ENCODE assay signal across 8 mouse cellular contexts in genomic region chr7:80901541-80902274, GRCm38 (mm10). TPM values are rescaled to one million over a fixed set of nuclear protein-coding genes. Genes with fewer than 3 reads are reported as not detected.
DNase-seq lines count a peak whose midpoint lies in the region; ATAC-seq and TF ChIP-seq lines count a peak whose summit lies in the region.

No protein-coding gene starts in this region.

- no peak for ATAC-seq in embryonic facial prominence, embryonic 13.5 days (ENCODE audit: insufficient number of reproducible peaks, insufficient read depth, low FRiP score, low TSS enrichment, low read depth)
- ATAC-seq in hindbrain, postnatal 0 days, result peak; percentile 11; the same call in 1 of the 2 replicates
- peak; percentile 11; the same call in 1 of the 2 replicates for ATAC-seq in midbrain, embryonic 12.5 days (ENCODE audit: low FRiP score, low read depth)

- DNase-seq in liver, adult 2 months (ENCODE audit: extremely low read depth, low read depth, low spot score), result no peak
- DNase-seq in liver, result no peak
- DNase-seq in hindbrain, postnatal 0 days (ENCODE audit: low spot score), result no peak
- no peak for DNase-seq in gastrocnemius, postnatal 10 days
- no peak for DNase-seq in cerebellum, adult 11 months
- no peak for DNase-seq in retina, postnatal 1 day

- peak overlapping the region; percentile 37 for H3K27ac ChIP-seq in liver, adult 2 months (replicated peaks; ENCODE audit: insufficient read depth, low read depth, low read length)
- H3K27ac ChIP-seq in embryonic facial prominence, embryonic 13.5 days, result peak overlapping the region; percentile 78
- peak overlapping the region; percentile 61; the same call in 1 of the 2 replicates for H3K27ac ChIP-seq in hindbrain, postnatal 0 days
- peak overlapping the region; percentile 82 for H3K27ac ChIP-seq in midbrain, embryonic 12.5 days (replicated peaks)

- H3K4me2 ChIP-seq in embryonic facial prominence, embryonic 13.5 days, result peak overlapping the region; percentile 90
- peak overlapping the region; percentile 71 for H3K4me2 ChIP-seq in hindbrain, postnatal 0 days (ENCODE audit: low read depth, low read length)
- H3K4me2 ChIP-seq in midbrain, embryonic 12.5 days (replicated peaks), result peak overlapping the region; percentile 82

- no peak for TF ChIP-seq CTCF in liver, adult 2 months (IDR thresholded peaks at IDR 0.05; ENCODE audit: low read depth, low read length)
- TF ChIP-seq CTCF in hindbrain, postnatal 0 days (IDR thresholded peaks at IDR 0.05; ENCODE audit: low read depth), result no peak

- H3K79me2 ChIP-seq in liver, adult 2 months (ENCODE audit: control insufficient read depth, insufficient read depth, low read length), result no peaks in the 10 kb centered on the region

- H3K9me3 ChIP-seq in embryonic facial prominence, embryonic 13.5 days, result no peaks in the 10 kb centered on the region
- no peaks in the 10 kb centered on the region for H3K9me3 ChIP-seq in hindbrain, postnatal 0 days (ENCODE audit: low read length)
- H3K9me3 ChIP-seq in midbrain, embryonic 12.5 days, result no peaks in the 10 kb centered on the region

- WGBS in liver, adult 2 months, result 23% methylated on average over 15 of the region's 15 CpGs
- WGBS in embryonic facial prominence, embryonic 13.5 days, result 31% methylated on average over 15 of the region's 15 CpGs
- WGBS in hindbrain, postnatal 0 days, result 28% methylated on average over 15 of the region's 15 CpGs
- 33% methylated on average over 15 of the region's 15 CpGs for WGBS in midbrain, embryonic 12.5 days

- H3K36me3 ChIP-seq in liver, adult 2 months (ENCODE audit: control insufficient read depth, insufficient read depth, low read length), result no peaks in the 10 kb centered on the region
- peaks cover 29% of the 10 kb centered on the region for H3K36me3 ChIP-seq in embryonic facial prominence, embryonic 13.5 days
- peaks cover 7% of the 10 kb centered on the region; the same call in 1 of the 2 replicates for H3K36me3 ChIP-seq in hindbrain, postnatal 0 days (ENCODE audit: insufficient read depth, low read length)
- peaks cover 34% of the 10 kb centered on the region for H3K36me3 ChIP-seq in midbrain, embryonic 12.5 days

- TF ChIP-seq POLR2A in liver, adult 2 months (IDR thresholded peaks at IDR 0.05; ENCODE audit: extremely low read depth, insufficient read depth, low read length), result no peak

- peaks cover 16% of the 10 kb centered on the region for H3K4me1 ChIP-seq in liver, adult 2 months (ENCODE audit: control insufficient read depth, insufficient read depth, low read length)
- H3K4me1 ChIP-seq in embryonic facial prominence, embryonic 13.5 days, result peaks cover 24% of the 10 kb centered on the region
- no peaks in the 10 kb centered on the region; the same call in 1 of the 2 replicates for H3K4me1 ChIP-seq in hindbrain, postnatal 0 days (ENCODE audit: insufficient read depth, low read length)
- peaks cover 30% of the 10 kb centered on the region for H3K4me1 ChIP-seq in midbrain, embryonic 12.5 days

- peak overlapping the region; percentile 78 for H3K4me3 ChIP-seq in liver, adult 2 months (ENCODE audit: insufficient read depth, low read depth, low read length)
- peak overlapping the region; percentile 82 for H3K4me3 ChIP-seq in embryonic facial prominence, embryonic 13.5 days
- H3K4me3 ChIP-seq in hindbrain, postnatal 0 days (ENCODE audit: low read length), result peak overlapping the region; percentile 57
- H3K4me3 ChIP-seq in midbrain, embryonic 12.5 days, result peak overlapping the region; percentile 84

- no peaks in the 10 kb centered on the region for H3K27me3 ChIP-seq in liver, adult 2 months (ENCODE audit: control insufficient read depth, insufficient read depth, low read length)
- no peaks in the 10 kb centered on the region for H3K27me3 ChIP-seq in embryonic facial prominence, embryonic 13.5 days
- H3K27me3 ChIP-seq in hindbrain, postnatal 0 days (ENCODE audit: insufficient read depth, low read length), result no peaks in the 10 kb centered on the region
- H3K27me3 ChIP-seq in midbrain, embryonic 12.5 days, result peaks cover 6% of the 10 kb centered on the region; the same call in 1 of the 2 replicates

- peak overlapping the region; percentile 45; the same call in 1 of the 2 replicates for H3K9ac ChIP-seq in liver, adult 2 months (ENCODE audit: low read depth, low read length)
- H3K9ac ChIP-seq in embryonic facial prominence, embryonic 13.5 days, result peak overlapping the region; percentile 83
- H3K9ac ChIP-seq in hindbrain, postnatal 0 days (replicated peaks; ENCODE audit: low read length), result peak overlapping the region; percentile 48
- H3K9ac ChIP-seq in midbrain, embryonic 12.5 days (replicated peaks), result peak overlapping the region; percentile 62

RNA-seq across cellular contexts. Expression of gene Wdr73, which starts 0.6 kb away (rescaled TPM):
- 10.2 and 11.7 TPM in 2 replicates for total RNA-seq in liver, adult 2 months (2014; rRNA removed)
- polyA plus RNA-seq in liver, adult 2 months (2012; rRNA removed), result 13.0 and 13.3 TPM in 2 replicates
- 31.5 and 33.0 TPM in 2 replicates for polyA plus RNA-seq in embryonic facial prominence, embryonic 13.5 days (2015; fragmentation: Nextera tagmentation; extraction: Ambion mirVana)
- 20.3 and 23.9 TPM in 2 replicates for total RNA-seq in hindbrain, postnatal 0 days (2014; rRNA removed)
- polyA plus RNA-seq in hindbrain, postnatal 0 days (2015; fragmentation: Nextera tagmentation; extraction: Ambion mirVana), result 29.2 and 35.7 TPM in 2 replicates
- 43.3 and 44.7 TPM in 2 replicates for polyA plus RNA-seq in midbrain, embryonic 12.5 days (2016; fragmentation: Nextera tagmentation; extraction: Ambion mirVana)
- 1 to 10 TPM; 5.4 to 6.8 TPM for total RNA-seq in gastrocnemius, postnatal 10 days (2021)

RNA-seq across cellular contexts. Expression of gene Nmb, which starts 3.2 kb away (rescaled TPM):
- total RNA-seq in liver, adult 2 months (2014; rRNA removed), result 0.65 and 0.67 TPM in 2 replicates
- polyA plus RNA-seq in liver, adult 2 months (2012; rRNA removed), result 1.7 TPM in 1 of 2 replicates, not detected in the other
- 5.6 and 5.8 TPM in 2 replicates for polyA plus RNA-seq in embryonic facial prominence, embryonic 13.5 days (2015; fragmentation: Nextera tagmentation; extraction: Ambion mirVana)
- total RNA-seq in hindbrain, postnatal 0 days (2014; rRNA removed), result 6.5 and 13.4 TPM in 2 replicates
- 10.6 and 12.9 TPM in 2 replicates for polyA plus RNA-seq in hindbrain, postnatal 0 days (2015; fragmentation: Nextera tagmentation; extraction: Ambion mirVana)
- 5.7 and 6.2 TPM in 2 replicates for polyA plus RNA-seq in midbrain, embryonic 12.5 days (2016; fragmentation: Nextera tagmentation; extraction: Ambion mirVana)
- total RNA-seq in gastrocnemius, postnatal 10 days (2021), result 1 to 10 TPM; 2.1 to 2.4 TPM

RNA-seq across cellular contexts. Expression of gene Zscan2, which starts 41.0 kb away (rescaled TPM):
- total RNA-seq in liver, adult 2 months (2014; rRNA removed), result 3.0 and 4.6 TPM in 2 replicates
- 1.6 and 2.7 TPM in 2 replicates for polyA plus RNA-seq in liver, adult 2 months (2012; rRNA removed)
- 3.3 and 3.9 TPM in 2 replicates for polyA plus RNA-seq in embryonic facial prominence, embryonic 13.5 days (2015; fragmentation: Nextera tagmentation; extraction: Ambion mirVana)
- 19.9 and 22.2 TPM in 2 replicates for total RNA-seq in hindbrain, postnatal 0 days (2014; rRNA removed)
- 2.2 and 2.5 TPM in 2 replicates for polyA plus RNA-seq in hindbrain, postnatal 0 days (2015; fragmentation: Nextera tagmentation; extraction: Ambion mirVana)
- 4.1 and 5.2 TPM in 2 replicates for polyA plus RNA-seq in midbrain, embryonic 12.5 days (2016; fragmentation: Nextera tagmentation; extraction: Ambion mirVana)
- 1 to 10 TPM; 2.3 to 2.5 TPM for total RNA-seq in gastrocnemius, postnatal 10 days (2021)

RNA-seq across cellular contexts. Expression of gene Sec11a, which starts 45.9 kb away (rescaled TPM):
- total RNA-seq in liver, adult 2 months (2014; rRNA removed), result 80.9 and 103 TPM in 2 replicates
- 52.0 and 64.6 TPM in 2 replicates for polyA plus RNA-seq in liver, adult 2 months (2012; rRNA removed)
- 212 and 227 TPM in 2 replicates for polyA plus RNA-seq in embryonic facial prominence, embryonic 13.5 days (2015; fragmentation: Nextera tagmentation; extraction: Ambion mirVana)
- 46.6 and 48.1 TPM in 2 replicates for total RNA-seq in hindbrain, postnatal 0 days (2014; rRNA removed)
- polyA plus RNA-seq in hindbrain, postnatal 0 days (2015; fragmentation: Nextera tagmentation; extraction: Ambion mirVana), result 140 and 144 TPM in 2 replicates
- polyA plus RNA-seq in midbrain, embryonic 12.5 days (2016; fragmentation: Nextera tagmentation; extraction: Ambion mirVana), result 164 and 172 TPM in 2 replicates
- 10 to 100 TPM; 50.6 to 55.3 TPM for total RNA-seq in gastrocnemius, postnatal 10 days (2021)
